Mouse (Mus musculus): Measurements from ENCODE around the gene Rnd3.

The Rnd3 gene

GRCm38 (mm10) chr2:51110271-51110670 lies 38.6 kb downstream of the Rnd3 start:
- DNase-seq (ENCODE audit: low spot score) = peak; percentile 40

GRCm38 (mm10) chr2:51108631-51109030 lies 40.3 kb downstream of the Rnd3 start:
- no peak for DNase-seq (ENCODE audit: low spot score)

- peak; percentile 79 for DNase-seq (ENCODE audit: low spot score)
These were observed 47.7 kb downstream of the Rnd3 start for GRCm38 (mm10) chr2:51101187-51101586.

GRCm38 (mm10) chr2:51099987-51100386 lies 48.9 kb downstream of the Rnd3 start:
- DNase-seq (ENCODE audit: low spot score) = no peak

- no peak for DNase-seq (ENCODE audit: low spot score)
These were observed 49.7 kb downstream of the Rnd3 start for GRCm38 (mm10) chr2:51099240-51099639.

GRCm38 (mm10) chr2:51090688-51091087 lies 58.2 kb downstream of the Rnd3 start:
- no peak for DNase-seq (ENCODE audit: low spot score)

GRCm38 (mm10) chr2:51090049-51090448 lies 58.9 kb downstream of the Rnd3 start:
- DNase-seq (ENCODE audit: low spot score) = no peak

GRCm38 (mm10) chr2:51088843-51089573 lies 59.9 kb downstream of the Rnd3 start:
- DNase-seq (ENCODE audit: low spot score) = no peak

GRCm38 (mm10) chr2:51088123-51088453 lies 60.8 kb downstream of the Rnd3 start:
- no peak for DNase-seq (ENCODE audit: low spot score)

- no peak for DNase-seq (ENCODE audit: low spot score)
These were observed 61.4 kb downstream of the Rnd3 start for GRCm38 (mm10) chr2:51087307-51088122.

- no peak for DNase-seq (ENCODE audit: low spot score)
These were observed 63.8 kb downstream of the Rnd3 start for GRCm38 (mm10) chr2:51085155-51085554.

GRCm38 (mm10) chr2:51082714-51083351 lies 66.1 kb downstream of the Rnd3 start:
- no peak for DNase-seq (ENCODE audit: low spot score)
